Mouse (Mus musculus) liver, embryonic 11.5 days (tissue): ENCODE results near the gene Bbs9. TPM values are rescaled to one million over a fixed set of nuclear protein-coding genes. Genes with fewer than 3 reads are reported as not detected.

Experiments
- ATAC-seq: fragments of 200-750 bp; cut with Nextera tagmentation; replicated peaks from 2 replicates; pipeline ENCODE4 v1.8.0; 2017; ENCODE audit warnings: moderate number of reproducible peaks, mild to moderate bottlenecking, moderate TSS enrichment, moderate library complexity; ENCODE audit not compliant: low FRiP score
- DNase-seq: peaks from one replicate; pipeline ENCODE4 v3.0.0-alpha.2; 2017; ENCODE audit warnings: low spot score
- H3K27ac ChIP-seq: fragments of 300-500 bp; sonication (generic); 2 replicates; pipeline ENCODE4 v1.5.1; 2014; ENCODE audit warnings: mild to moderate bottlenecking, low read depth, low read length, control low read depth
- H3K27me3 ChIP-seq: fragments of 300-500 bp; sonication (generic); replicated peaks from 2 replicates; pipeline ENCODE4 v1.6.1; 2014; ENCODE audit warnings: low read length, mixed read lengths; ENCODE audit not compliant: control insufficient read depth, insufficient read depth
- H3K36me3 ChIP-seq: fragments of 300-500 bp; sonication (generic); 2 replicates; pipeline ENCODE4 v1.6.1; 2014; ENCODE audit warnings: mild to moderate bottlenecking, low read length, moderate library complexity, mixed read lengths; ENCODE audit not compliant: control insufficient read depth, insufficient read depth
- H3K4me1 ChIP-seq: fragments of 300-500 bp; sonication (generic); replicated peaks from 2 replicates; pipeline ENCODE4 v1.6.1; 2014; ENCODE audit warnings: low read length, mixed read lengths; ENCODE audit not compliant: control insufficient read depth, insufficient read depth
- H3K4me2 ChIP-seq: fragments of 300-500 bp; sonication (generic); 2 replicates; pipeline ENCODE4 v1.6.1; 2014; ENCODE audit warnings: mild to moderate bottlenecking, control low read depth, moderate library complexity
- H3K4me3 ChIP-seq: fragments of 300-500 bp; sonication (generic); 2 replicates; pipeline ENCODE4 v1.5.1; 2014; ENCODE audit warnings: low read depth, low read length, control low read depth
- H3K9ac ChIP-seq: fragments of 300-500 bp; sonication (generic); 2 replicates; pipeline ENCODE4 v1.6.1; 2014; ENCODE audit warnings: low read depth, low read length, control low read depth
- H3K9me3 ChIP-seq: fragments of 300-500 bp; sonication (generic); 2 replicates; pipeline ENCODE4 v1.6.1; 2016; ENCODE audit warnings: low read length, inconsistent platforms, mixed read lengths; ENCODE audit not compliant: control insufficient read depth
- WGBS: fragments of 180-500 bp; shearing (Covaris S2); extraction: QIAGEN DNeasy Blood & Tissue Kit; methylation state at CpG from one replicate; pipeline ENCODE4 v1.1.7; 2014; 5-methylcytosine and 5-hydroxymethylcytosine counted together
- polyA plus RNA-seq: library from polyadenylated mRNA; unstranded; fragments of >200 nt; fragmentation: Nextera tagmentation; extraction: Ambion mirVana; gene quantifications from 2 replicates; pipeline ENCODE4 v1.2.1, GENCODE M21; 2014

Bbs9 gene
- polyA plus RNA-seq, 1 experiment from 2014 or later, result 8.7 TPM

DNA sequence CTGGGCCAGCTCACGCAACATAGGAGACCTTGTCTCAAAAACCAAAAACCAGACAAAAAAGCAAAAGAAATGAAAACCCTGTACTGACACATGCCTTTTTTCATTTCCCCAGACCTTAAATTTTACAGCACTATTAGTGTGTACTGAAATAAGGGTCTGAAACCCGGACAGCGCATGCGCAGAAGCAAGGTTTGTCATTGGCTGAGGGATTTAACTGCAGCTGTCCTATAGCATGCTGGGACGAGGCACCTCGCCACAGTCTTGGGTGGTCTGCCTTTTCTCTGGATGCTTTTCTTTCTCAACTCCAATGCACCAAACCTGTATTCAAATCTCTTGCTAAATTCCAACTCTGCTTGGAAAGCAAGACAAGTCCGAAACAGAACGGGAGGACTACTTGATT, 3.4 kb downstream of the Bbs9 start:
- no peak for ATAC-seq
- no peaks in the 10 kb centered on the region; the same call in 1 of the 2 replicates for H3K4me1 ChIP-seq
- H3K4me3 ChIP-seq, result no peak overlapping the region
- H3K9ac ChIP-seq, result no peak overlapping the region
- H3K36me3 ChIP-seq, result no peaks in the 10 kb centered on the region
- H3K4me2 ChIP-seq, result no peak overlapping the region
- no peaks in the 10 kb centered on the region for H3K9me3 ChIP-seq
- no peaks in the 10 kb centered on the region for H3K27me3 ChIP-seq
- DNase-seq, result no peak
- no peak overlapping the region for H3K27ac ChIP-seq
- WGBS, result 94% methylated on average over 8 of the region's 8 CpGs

DNA sequence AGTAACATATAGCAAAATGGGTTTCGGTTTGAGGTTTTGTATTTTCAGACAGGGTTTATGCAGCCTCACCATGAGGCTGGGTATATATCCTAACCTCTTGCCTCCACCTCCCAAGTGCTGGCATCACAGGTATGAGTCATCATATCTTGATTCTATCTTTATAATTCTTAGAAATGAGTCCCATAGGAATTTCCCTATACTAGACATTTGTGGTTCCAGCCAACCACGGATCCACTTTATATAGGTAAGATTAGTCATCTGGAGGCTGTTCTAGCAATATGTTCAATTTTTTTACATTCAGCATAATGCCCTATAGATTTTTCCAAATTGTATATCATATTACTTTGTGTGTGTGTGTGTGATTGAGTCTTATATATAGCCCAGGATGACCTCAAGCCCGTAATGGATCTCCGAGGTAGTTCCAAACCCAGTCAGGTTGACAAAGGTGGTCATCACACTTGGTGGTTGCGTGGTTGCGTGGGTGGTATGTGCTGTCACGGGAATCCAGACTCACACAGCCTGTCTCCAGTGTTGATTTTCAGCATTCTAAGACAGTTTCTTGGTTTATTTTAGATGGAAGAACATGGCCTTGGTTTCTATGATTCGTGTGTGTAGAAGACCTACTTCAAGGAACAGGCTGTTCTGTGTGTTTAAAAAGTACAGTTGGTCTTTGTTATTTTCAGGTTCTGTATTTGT, 8.5 kb downstream of the Bbs9 start:
- Histone ChIP-seq H3K27ac (no peak overlapping the region), H3K9ac (no peak overlapping the region), H3K36me3 (no peaks in the 10 kb centered on the region), H3K9me3 (no peaks in the 10 kb centered on the region), H3K4me2 (no peak overlapping the region), H3K4me3 (no peak overlapping the region), H3K27me3 (no peaks in the 10 kb centered on the region), H3K4me1 (no peaks in the 10 kb centered on the region)
- ATAC-seq, result no peak
- no peak for DNase-seq
- 89% methylated on average over 8 of the region's 8 CpGs for WGBS

DNA sequence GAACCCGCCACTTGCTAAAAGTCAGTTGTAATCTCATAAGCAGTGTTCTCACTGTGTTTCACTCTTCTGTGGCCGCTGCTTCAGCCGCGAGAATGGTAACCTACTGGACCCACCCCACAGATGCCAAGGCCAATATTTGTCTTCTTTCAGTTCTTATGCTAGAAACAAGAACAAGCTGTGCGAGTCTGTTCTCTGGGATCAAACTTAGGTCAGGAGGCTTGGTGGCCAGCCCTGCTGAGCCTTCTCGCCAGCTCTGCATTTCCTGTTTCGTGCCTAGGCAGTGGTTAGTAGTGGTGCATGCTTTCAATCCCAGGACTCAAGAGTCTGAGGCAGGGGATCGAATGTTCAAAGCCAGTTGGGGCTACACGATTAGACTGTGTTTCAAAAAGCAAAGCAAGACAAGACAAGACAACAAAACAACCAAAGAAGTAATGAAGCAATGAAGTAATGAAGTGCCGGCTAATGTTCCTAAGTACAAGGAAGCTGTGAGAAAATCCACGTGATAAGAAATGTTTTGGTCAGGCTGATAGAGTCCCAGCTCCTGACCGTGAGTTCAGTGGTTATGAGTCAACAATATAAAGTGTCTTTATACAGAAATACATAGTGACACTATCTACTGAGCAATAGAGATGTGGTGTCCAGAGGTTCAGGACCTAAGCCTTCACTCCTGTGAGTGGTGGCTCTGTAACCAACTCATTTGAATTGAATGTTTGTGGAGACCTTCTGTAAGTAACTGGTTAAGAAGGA, 9.2 kb downstream of the Bbs9 start:
- no peak overlapping the region for H3K27ac ChIP-seq
- no peaks in the 10 kb centered on the region for H3K9me3 ChIP-seq
- H3K4me3 ChIP-seq, result no peak overlapping the region
- H3K27me3 ChIP-seq, result no peaks in the 10 kb centered on the region
- DNase-seq (no peak), ATAC-seq (no peak)
- no peak overlapping the region for H3K4me2 ChIP-seq
- H3K36me3 ChIP-seq, result no peaks in the 10 kb centered on the region
- no peaks in the 10 kb centered on the region for H3K4me1 ChIP-seq
- no peak overlapping the region for H3K9ac ChIP-seq
- 75% methylated on average over 12 of the region's 12 CpGs for WGBS

DNA sequence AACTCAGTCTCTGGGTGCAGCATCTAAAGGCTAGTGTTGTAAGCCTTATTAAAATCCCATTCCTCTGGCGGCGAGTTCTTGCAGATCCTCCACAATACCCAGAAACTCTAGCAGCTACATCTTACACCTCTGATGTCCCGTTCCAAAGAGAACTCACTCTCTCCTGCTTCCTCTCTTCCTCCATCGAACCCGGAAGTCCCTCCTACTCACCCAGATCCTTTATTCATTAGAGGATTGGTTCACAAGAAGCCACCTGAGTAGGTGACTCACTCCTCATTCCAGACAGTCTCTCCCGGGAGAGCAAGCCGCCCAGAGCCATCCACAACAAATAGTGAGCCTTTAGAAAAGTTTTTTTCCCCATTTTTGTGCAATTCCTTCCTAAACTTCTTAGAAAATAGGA, 10.7 kb downstream of the Bbs9 start:
- Histone ChIP-seq H3K4me2 (no peak overlapping the region), H3K36me3 (no peaks in the 10 kb centered on the region), H3K27ac (no peak overlapping the region), H3K9me3 (no peaks in the 10 kb centered on the region), H3K4me1 (no peaks in the 10 kb centered on the region), H3K9ac (no peak overlapping the region), H3K27me3 (no peaks in the 10 kb centered on the region), H3K4me3 (no peak overlapping the region)
- ATAC-seq, result no peak
- 84% methylated on average over 7 of the region's 7 CpGs for WGBS
- DNase-seq, result no peak

DNA sequence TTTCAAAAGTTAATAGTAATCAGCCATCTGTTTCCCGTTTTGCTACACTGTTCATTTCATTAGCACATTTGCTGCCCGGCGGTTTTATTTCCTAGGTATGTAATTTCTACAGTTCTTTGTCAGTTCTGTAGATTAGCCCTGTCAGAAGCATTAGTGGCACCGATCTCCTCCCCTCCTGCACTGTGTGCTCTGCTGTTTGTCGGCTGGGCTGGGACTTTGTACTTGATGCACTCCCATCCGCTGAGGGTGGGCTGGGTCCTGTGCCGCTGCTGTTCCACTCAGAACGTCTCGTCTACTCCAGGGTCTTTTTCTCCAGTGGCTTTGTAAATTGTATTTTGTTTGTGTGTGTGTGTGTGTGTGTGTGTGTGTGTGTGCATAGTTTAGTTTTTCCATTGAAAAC, 13.4 kb downstream of the Bbs9 start:
- ATAC-seq, result 0 out of 2 replicates have a peak, but pooled peaks have one; percentile 36
- Histone ChIP-seq H3K27ac (no peak overlapping the region), H3K9ac (no peak overlapping the region), H3K9me3 (no peaks in the 10 kb centered on the region), H3K4me3 (no peak overlapping the region), H3K27me3 (no peaks in the 10 kb centered on the region), H3K36me3 (no peaks in the 10 kb centered on the region), H3K4me2 (no peak overlapping the region), H3K4me1 (no peaks in the 10 kb centered on the region)
- WGBS, result 61% methylated on average over 9 of the region's 9 CpGs
- no peak for DNase-seq

DNA sequence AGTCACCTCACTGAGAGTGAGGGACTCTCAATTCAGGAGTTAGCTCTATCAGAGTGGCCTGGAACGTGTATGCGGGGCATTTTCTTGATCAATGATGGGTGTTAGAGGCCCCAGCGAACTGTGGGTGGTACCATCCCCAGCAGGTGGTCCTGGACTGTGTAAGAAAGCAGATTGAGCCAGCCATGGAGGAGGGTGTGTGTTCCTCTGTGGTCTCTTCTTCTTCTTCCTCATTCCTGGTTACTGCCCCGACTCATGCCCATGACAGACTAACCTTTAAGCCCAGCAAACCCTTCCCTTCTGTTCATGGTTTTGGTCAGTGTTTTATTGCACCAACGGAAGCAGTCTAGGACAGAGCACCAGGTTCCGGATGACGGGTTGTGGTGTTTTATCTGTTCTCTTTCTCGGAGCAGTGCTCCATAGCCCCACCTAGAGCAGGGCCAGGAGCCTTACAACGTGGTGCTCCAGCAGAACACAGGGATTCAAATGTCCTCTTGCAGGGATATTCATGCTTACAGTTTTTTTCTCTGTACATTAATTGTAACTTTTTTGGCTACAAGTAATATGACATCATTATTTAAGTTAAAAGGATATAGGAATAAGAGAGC, 18.8 kb downstream of the Bbs9 start:
- Histone ChIP-seq H3K4me2 (no peak overlapping the region), H3K27me3 (no peaks in the 10 kb centered on the region), H3K9me3 (no peaks in the 10 kb centered on the region), H3K36me3 (no peaks in the 10 kb centered on the region), H3K4me1 (no peaks in the 10 kb centered on the region), H3K4me3 (no peak overlapping the region), H3K27ac (no peak overlapping the region), H3K9ac (no peak overlapping the region)
- WGBS, result 65% methylated on average over 9 of the region's 9 CpGs
- ATAC-seq (no peak), DNase-seq (no peak)

DNA sequence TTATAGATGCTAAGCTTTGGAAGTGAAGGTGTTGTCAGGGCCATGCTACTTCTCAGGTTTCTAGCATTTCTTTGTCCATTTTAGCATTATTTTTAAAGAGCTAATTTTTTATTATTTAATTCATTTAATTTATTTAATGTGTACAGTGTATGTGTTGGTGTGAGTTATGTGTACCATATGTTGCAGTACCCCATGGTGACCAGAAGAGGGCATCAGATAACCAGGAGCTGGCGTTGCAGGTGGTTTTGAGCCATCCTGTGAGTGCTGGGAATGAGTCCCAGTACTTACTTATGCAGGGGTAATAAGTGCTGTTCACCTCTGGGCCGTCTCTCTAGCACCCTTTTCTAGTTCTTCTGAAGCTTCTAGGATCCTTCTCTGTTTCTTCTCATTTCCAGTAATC, 19.6 kb downstream of the Bbs9 start:
- H3K9ac ChIP-seq, result no peak overlapping the region
- no peak for DNase-seq
- H3K4me3 ChIP-seq, result no peak overlapping the region
- no peak overlapping the region for H3K4me2 ChIP-seq
- 89% methylated on average over 2 of the region's 2 CpGs for WGBS
- no peak for ATAC-seq
- H3K27me3 ChIP-seq, result no peaks in the 10 kb centered on the region
- H3K36me3 ChIP-seq, result no peaks in the 10 kb centered on the region
- H3K4me1 ChIP-seq, result no peaks in the 10 kb centered on the region
- H3K27ac ChIP-seq, result no peak overlapping the region
- H3K9me3 ChIP-seq, result no peaks in the 10 kb centered on the region

DNA sequence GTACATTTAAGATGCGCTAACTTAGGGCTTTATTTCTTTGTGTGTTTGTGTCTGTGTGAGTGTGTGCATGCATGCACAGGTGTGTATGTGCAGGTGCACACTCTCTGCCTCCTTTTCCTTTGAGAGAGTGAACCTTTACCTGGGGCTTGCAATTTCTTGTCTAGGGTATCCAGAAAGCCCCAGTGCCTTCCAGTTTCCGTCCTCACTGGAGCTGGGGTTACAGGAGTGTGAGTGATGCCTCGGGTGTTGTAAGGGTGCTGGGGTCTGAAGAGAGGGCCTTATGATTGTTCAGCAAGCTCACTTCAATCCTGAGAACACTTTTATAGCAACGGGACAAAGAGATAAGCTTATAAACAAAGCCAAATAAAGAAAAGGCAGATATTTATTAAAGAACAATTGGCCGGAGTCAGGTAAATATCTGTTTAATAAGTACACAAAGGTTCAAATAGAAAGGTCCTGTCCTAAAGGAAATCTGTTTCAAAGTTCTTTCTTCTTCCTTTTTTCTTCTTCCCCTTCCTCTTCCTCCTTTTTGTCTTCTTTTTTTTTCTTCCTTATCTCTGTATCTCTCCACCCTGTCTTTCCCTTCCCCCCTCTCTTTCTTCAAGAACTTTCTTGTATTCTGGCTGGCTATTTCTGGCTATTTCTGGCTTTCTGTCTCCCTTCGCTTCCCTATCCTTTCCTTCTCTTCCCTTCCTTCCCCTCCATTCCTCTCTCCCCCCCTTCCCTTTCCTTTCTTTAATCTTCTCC, 21.7 kb downstream of the Bbs9 start:
- 74% methylated on average over 6 of the region's 6 CpGs for WGBS
- Histone ChIP-seq H3K36me3 (no peaks in the 10 kb centered on the region), H3K4me2 (no peak overlapping the region), H3K27ac (no peak overlapping the region), H3K9me3 (no peaks in the 10 kb centered on the region), H3K9ac (no peak overlapping the region), H3K27me3 (no peaks in the 10 kb centered on the region), H3K4me1 (no peaks in the 10 kb centered on the region), H3K4me3 (no peak overlapping the region)
- ATAC-seq (no peak), DNase-seq (no peak)
